Mouse (Mus musculus) hindbrain, embryonic 13.5 days (tissue): Measurements from ENCODE around the gene Zc2hc1c. TPM values are rescaled to one million over a fixed set of nuclear protein-coding genes. Genes with fewer than 3 reads are reported as not detected.
"Not testable (repeated sequence)": the region's sequence is repeated elsewhere in the genome, so short reads cannot be mapped to it uniquely, and the experiment has no call there.

Experiments used
- ATAC-seq: fragments of 200-750 bp; cut with Nextera tagmentation; 2 replicates; pipeline ENCODE4 v1.8.0; 2017; ENCODE audit warnings: moderate TSS enrichment; ENCODE audit not compliant: low FRiP score
- H3K27ac ChIP-seq: fragments of 300-500 bp; sonication (generic); 2 replicates; pipeline ENCODE4 v1.5.1; 2015; ENCODE audit warnings: inconsistent platforms, mild to moderate bottlenecking, moderate library complexity
- H3K27me3 ChIP-seq: fragments of 300-500 bp; sonication (generic); 2 replicates; pipeline ENCODE4 v1.6.1; 2015; ENCODE audit warnings: mild to moderate bottlenecking, inconsistent platforms
- H3K36me3 ChIP-seq: fragments of 300-500 bp; sonication (generic); 2 replicates; pipeline ENCODE4 v1.6.1; 2015; ENCODE audit warnings: mild to moderate bottlenecking, inconsistent platforms
- H3K4me1 ChIP-seq: fragments of 300-500 bp; sonication (generic); replicated peaks from 2 replicates; pipeline ENCODE4 v1.6.1; 2015; ENCODE audit warnings: inconsistent platforms
- H3K4me2 ChIP-seq: fragments of 300-500 bp; sonication (generic); 2 replicates; pipeline ENCODE4 v1.6.1; 2015; ENCODE audit warnings: inconsistent platforms, mild to moderate bottlenecking, moderate library complexity
- H3K4me3 ChIP-seq: fragments of 300-500 bp; sonication (generic); 2 replicates; pipeline ENCODE4 v1.5.1; 2015; ENCODE audit warnings: mild to moderate bottlenecking, inconsistent platforms
- H3K9ac ChIP-seq: fragments of 300-500 bp; sonication (generic); 2 replicates; pipeline ENCODE4 v1.6.1; 2015; ENCODE audit warnings: mild to moderate bottlenecking, inconsistent platforms
- H3K9me3 ChIP-seq: fragments of 300-500 bp; sonication (generic); 2 replicates; pipeline ENCODE4 v1.6.1; 2016; ENCODE audit warnings: inconsistent platforms
- WGBS: fragments of 180-500 bp; shearing (Covaris S2); methylation state at CpG from one replicate; pipeline ENCODE4 v1.1.7; 2015; 5-methylcytosine and 5-hydroxymethylcytosine counted together
- polyA plus RNA-seq: library from polyadenylated mRNA; unstranded; fragments of >200 nt; fragmentation: Nextera tagmentation; extraction: Ambion mirVana; gene quantifications from 2 replicates; pipeline ENCODE4 v1.2.1, GENCODE M21; 2015

The Zc2hc1c gene
- polyA plus RNA-seq, 1 experiment from 2014 or later = 1.5 TPM

DNA sequence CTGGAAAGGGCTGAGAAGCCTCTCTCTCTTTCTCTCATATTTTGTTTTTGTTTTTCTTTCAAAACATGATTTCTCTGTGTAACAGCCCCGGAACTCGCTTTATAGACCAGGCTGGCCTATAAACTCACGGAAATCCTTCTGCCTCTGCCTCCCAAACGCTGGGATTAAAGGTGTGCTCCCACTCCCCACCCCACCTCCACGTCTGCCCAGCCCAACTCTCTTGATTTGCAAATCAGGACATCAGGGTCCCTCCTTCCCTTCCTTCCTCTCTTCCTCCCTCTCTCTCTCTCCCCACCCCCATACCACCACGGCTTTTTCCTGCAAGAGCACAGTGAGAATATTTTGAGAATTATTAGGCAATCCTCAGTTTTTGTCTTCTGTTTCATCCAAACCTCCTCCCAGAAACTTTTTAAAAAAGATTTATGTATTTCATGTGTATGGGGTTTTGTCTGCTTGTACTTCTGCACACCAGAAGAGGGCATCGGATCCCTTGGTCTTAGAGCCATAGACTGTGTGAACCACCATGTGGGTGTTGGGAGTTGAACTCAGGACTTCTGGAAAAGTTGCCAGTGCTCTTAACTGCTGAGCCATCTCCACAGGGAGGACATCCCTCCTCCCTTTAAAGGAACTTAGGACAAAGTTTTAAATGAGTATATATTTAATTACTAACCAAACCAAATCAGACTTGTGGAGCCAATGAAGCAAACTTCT is 17.1 kb upstream of the Zc2hc1c start:
- H3K9ac ChIP-seq = no peak overlapping the region
- H3K4me3 ChIP-seq = no peak overlapping the region
- H3K27ac ChIP-seq = no peak overlapping the region
- peaks cover 2% of the 10 kb centered on the region; the same call in 1 of the 2 replicates for H3K4me1 ChIP-seq
- no peak for ATAC-seq
- peak overlapping the region; percentile 55; the same call in 1 of the 2 replicates for H3K4me2 ChIP-seq
- WGBS = 76% methylated on average over 7 of the region's 7 CpGs
- no peaks in the 10 kb centered on the region for H3K27me3 ChIP-seq
- H3K36me3 ChIP-seq = peaks cover 24% of the 10 kb centered on the region
- no peaks in the 10 kb centered on the region for H3K9me3 ChIP-seq

GRCm38 (mm10) chr12:85271843-85272206 is 16.6 kb upstream of the Zc2hc1c start:
- no peak overlapping the region for H3K9ac ChIP-seq
- H3K27ac ChIP-seq = no peak overlapping the region
- 79% methylated on average over 4 of the region's 4 CpGs for WGBS

GRCm38 (mm10) chr12:85273508-85273907 is 14.9 kb upstream of the Zc2hc1c start:
- H3K9me3 ChIP-seq = no peaks in the 10 kb centered on the region
- H3K4me1 ChIP-seq = peaks cover 2% of the 10 kb centered on the region; the same call in 1 of the 2 replicates
- no peaks in the 10 kb centered on the region for H3K27me3 ChIP-seq
- H3K27ac ChIP-seq = no peak overlapping the region
- WGBS = 86% methylated on average over 10 of the region's 10 CpGs
- no peak overlapping the region for H3K9ac ChIP-seq
- no peak overlapping the region for H3K4me3 ChIP-seq
- ATAC-seq = no peak
- peaks cover 18% of the 10 kb centered on the region for H3K36me3 ChIP-seq
- no peak overlapping the region for H3K4me2 ChIP-seq

More at GRCm38 (mm10) chr12:85271843-85272206, 16.6 kb upstream of the Zc2hc1c start:
- ATAC-seq = no peak
- Histone ChIP-seq H3K4me2 (no peak overlapping the region), H3K27me3 (no peaks in the 10 kb centered on the region), H3K9me3 (no peaks in the 10 kb centered on the region), H3K36me3 (peaks cover 22% of the 10 kb centered on the region), H3K4me3 (no peak overlapping the region), H3K4me1 (peaks cover 2% of the 10 kb centered on the region; the same call in 1 of the 2 replicates)

- Histone ChIP-seq H3K27ac (no peak overlapping the region), H3K4me1 (peaks cover 6% of the 10 kb centered on the region), H3K4me3 (no peak overlapping the region), H3K9me3 (no peaks in the 10 kb centered on the region), H3K36me3 (peaks cover 16% of the 10 kb centered on the region), H3K9ac (no peak overlapping the region), H3K4me2 (no peak overlapping the region), H3K27me3 (no peaks in the 10 kb centered on the region)
- WGBS = 69% methylated on average over 5 of the region's 5 CpGs
- no peak for ATAC-seq
Measured at GRCm38 (mm10) chr12:85276273-85276672, 12.1 kb upstream of the Zc2hc1c start.

GRCm38 (mm10) chr12:85278919-85279318 is 9.5 kb upstream of the Zc2hc1c start:
- Histone ChIP-seq H3K4me1 (peaks cover 6% of the 10 kb centered on the region), H3K27me3 (no peaks in the 10 kb centered on the region), H3K4me2 (no peak overlapping the region), H3K9ac (no peak overlapping the region), H3K4me3 (no peak overlapping the region), H3K36me3 (peaks cover 16% of the 10 kb centered on the region), H3K27ac (no peak overlapping the region), H3K9me3 (no peaks in the 10 kb centered on the region)
- 97% methylated on average over 10 of the region's 10 CpGs for WGBS
- ATAC-seq = no peak

- Histone ChIP-seq H3K4me2 (peak overlapping the region; percentile 78), H3K9ac (peak overlapping the region; percentile 90), H3K27me3 (no peaks in the 10 kb centered on the region), H3K4me1 (peaks cover 6% of the 10 kb centered on the region), H3K4me3 (peak overlapping the region; percentile 72), H3K9me3 (no peaks in the 10 kb centered on the region), H3K27ac (peak overlapping the region; percentile 86), H3K36me3 (peaks cover 15% of the 10 kb centered on the region)
- WGBS = 4% methylated on average over 10 of the region's 10 CpGs
- peak; percentile 27; the same call in 1 of the 2 replicates for ATAC-seq
Measured at GRCm38 (mm10) chr12:85279396-85280080, 8.9 kb upstream of the Zc2hc1c start.

DNA sequence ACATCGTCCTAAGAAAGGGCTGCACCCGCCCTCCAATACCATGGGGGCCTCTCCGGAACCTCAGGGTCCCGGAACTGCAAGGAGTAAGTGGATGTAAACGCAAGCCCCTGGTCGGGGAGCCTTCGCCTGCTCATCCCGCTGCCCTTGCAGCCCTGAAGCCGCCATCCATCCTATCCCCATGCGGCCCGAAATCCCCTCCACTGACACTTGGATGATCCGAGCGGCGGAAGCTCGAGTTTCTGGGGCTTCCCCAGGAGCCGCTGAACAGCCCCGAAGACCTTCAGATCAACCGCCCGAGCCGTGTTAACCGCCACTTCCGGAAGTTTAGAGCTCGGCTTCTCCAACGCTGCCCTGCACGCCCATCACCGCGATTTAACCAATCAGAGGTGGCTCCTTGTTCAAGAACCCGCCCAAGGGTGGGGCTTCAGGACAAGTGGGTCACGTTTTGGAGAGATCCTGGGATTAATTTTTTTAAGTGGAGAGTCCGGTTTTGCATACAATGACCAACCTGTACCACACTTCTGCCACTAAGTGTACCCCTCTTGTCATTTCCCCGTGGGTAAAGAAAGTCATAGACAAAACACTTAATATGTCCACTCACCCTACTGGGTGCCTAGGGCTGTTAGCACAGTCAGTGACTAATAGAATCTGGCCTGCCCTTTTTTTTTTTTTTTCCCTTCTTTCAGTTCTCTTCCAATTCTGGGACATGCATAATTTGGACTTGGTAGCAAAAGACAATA is 8.1 kb upstream of the Zc2hc1c start:
- peak; percentile 98 for ATAC-seq
- Histone ChIP-seq H3K27ac (peak overlapping the region; percentile 86), H3K4me2 (peak overlapping the region; percentile 78), H3K4me1 (peaks cover 6% of the 10 kb centered on the region), H3K9me3 (no peaks in the 10 kb centered on the region), H3K36me3 (peaks cover 8% of the 10 kb centered on the region), H3K27me3 (no peaks in the 10 kb centered on the region), H3K4me3 (peak overlapping the region; percentile 72), H3K9ac (peak overlapping the region; percentile 90)
- WGBS = under 1% methylated on average over 31 of the region's 31 CpGs

- peaks cover 6% of the 10 kb centered on the region for H3K4me1 ChIP-seq
- no peak for ATAC-seq
- peak overlapping the region; percentile 78 for H3K4me2 ChIP-seq
- no peak overlapping the region for H3K9ac ChIP-seq
- peak overlapping the region; percentile 72 for H3K4me3 ChIP-seq
- WGBS = 61% methylated on average over 12 of the region's 12 CpGs
- H3K27ac ChIP-seq = peak overlapping the region; percentile 10; the same call in 1 of the 2 replicates
- peaks cover 4% of the 10 kb centered on the region; the same call in 1 of the 2 replicates for H3K36me3 ChIP-seq
- no peaks in the 10 kb centered on the region for H3K27me3 ChIP-seq
- no peaks in the 10 kb centered on the region for H3K9me3 ChIP-seq
Measured at GRCm38 (mm10) chr12:85280845-85281651, 7.3 kb upstream of the Zc2hc1c start.

GRCm38 (mm10) chr12:85281756-85282155 is 6.6 kb upstream of the Zc2hc1c start:
- not testable (repeated sequence) for H3K36me3 ChIP-seq, H3K9ac ChIP-seq, H3K9me3 ChIP-seq, H3K4me1 ChIP-seq, H3K4me2 ChIP-seq, H3K4me3 ChIP-seq, H3K27me3 ChIP-seq, H3K27ac ChIP-seq, ATAC-seq
- 100% methylated on average over 1 of the region's 4 CpGs for whole genome bisulfite sequencing

DNA sequence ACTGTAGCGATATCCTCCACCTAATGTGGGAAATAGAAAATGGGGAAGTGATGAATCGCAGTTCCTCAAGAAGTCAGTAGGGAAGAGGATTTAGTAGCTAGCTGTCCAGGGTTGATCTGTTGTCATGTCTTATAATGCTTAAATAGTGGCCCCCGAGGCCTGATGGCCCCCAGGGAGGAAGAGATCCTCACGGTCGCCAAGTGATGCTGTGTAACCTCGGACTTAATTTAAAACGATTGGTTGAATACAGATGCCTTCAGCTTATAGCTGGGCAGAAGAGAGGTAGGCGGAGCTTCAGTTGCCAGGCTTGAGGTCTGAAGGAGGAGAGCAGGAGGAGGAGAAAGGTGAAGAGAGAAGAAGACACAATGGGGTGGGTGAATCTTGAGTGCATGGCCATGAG is 4.1 kb upstream of the Zc2hc1c start:
- H3K9ac ChIP-seq = no peak overlapping the region
- no peak overlapping the region for H3K27ac ChIP-seq
- H3K27me3 ChIP-seq = peaks cover 7% of the 10 kb centered on the region
- whole genome bisulfite sequencing = 73% methylated on average over 8 of the region's 8 CpGs
- H3K4me1 ChIP-seq = peaks cover 17% of the 10 kb centered on the region
- no peak overlapping the region for H3K4me3 ChIP-seq
- no peak for ATAC-seq
- no peaks in the 10 kb centered on the region for H3K9me3 ChIP-seq
- no peaks in the 10 kb centered on the region for H3K36me3 ChIP-seq
- no peak overlapping the region for H3K4me2 ChIP-seq

GRCm38 (mm10) chr12:85284996-85285395 is 3.4 kb upstream of the Zc2hc1c start:
- Histone ChIP-seq H3K27me3 (peaks cover 13% of the 10 kb centered on the region), H3K4me1 (peaks cover 12% of the 10 kb centered on the region), H3K36me3 (no peaks in the 10 kb centered on the region), H3K9me3 (no peaks in the 10 kb centered on the region), H3K27ac (no peak overlapping the region), H3K4me2 (no peak overlapping the region), H3K4me3 (no peak overlapping the region), H3K9ac (no peak overlapping the region)
- no peak for ATAC-seq
- 94% methylated on average over 4 of the region's 4 CpGs for WGBS
